Mouse (Mus musculus) heart, embryonic 12.5 days (tissue): ENCODE measurements around the gene Tgoln1. TPM values are rescaled to one million over a fixed set of nuclear protein-coding genes. Genes with fewer than 3 reads are reported as not detected.

Source experiments
- ATAC-seq: fragments of 200-750 bp; cut with Nextera tagmentation; 2 replicates; pipeline ENCODE4 v1.8.0; 2017; ENCODE audit warnings: moderate TSS enrichment, moderate library complexity; ENCODE audit not compliant: insufficient number of reproducible peaks, low FRiP score
- H3K27ac ChIP-seq: fragments of 300-500 bp; sonication (generic); 2 replicates; pipeline ENCODE4 v1.5.1; 2016; ENCODE audit warnings: mild to moderate bottlenecking, moderate library complexity; ENCODE audit not compliant: poor library complexity, severe bottlenecking
- H3K27me3 ChIP-seq: fragments of 300-500 bp; sonication (generic); replicated peaks from 2 replicates; pipeline ENCODE4 v1.6.1; 2016; ENCODE audit warnings: mild to moderate bottlenecking, moderate library complexity
- H3K36me3 ChIP-seq: fragments of 300-500 bp; sonication (generic); 2 replicates; pipeline ENCODE4 v1.6.1; 2016; ENCODE audit warnings: mild to moderate bottlenecking, moderate library complexity
- H3K4me1 ChIP-seq: fragments of 300-500 bp; sonication (generic); replicated peaks from 2 replicates; pipeline ENCODE4 v1.6.1; 2016; ENCODE audit warnings: mild to moderate bottlenecking
- H3K4me2 ChIP-seq: fragments of 300-500 bp; sonication (generic); 2 replicates; pipeline ENCODE4 v1.6.1; 2016; ENCODE audit warnings: mild to moderate bottlenecking, moderate library complexity
- H3K4me3 ChIP-seq: fragments of 300-500 bp; sonication (generic); 2 replicates; pipeline ENCODE4 v1.5.1; 2016; ENCODE audit warnings: mild to moderate bottlenecking
- H3K9ac ChIP-seq: fragments of 300-500 bp; sonication (generic); 2 replicates; pipeline ENCODE4 v1.6.1; 2016; ENCODE audit warnings: mild to moderate bottlenecking, moderate library complexity
- H3K9me3 ChIP-seq: fragments of 300-500 bp; sonication (generic); replicated peaks from 2 replicates; pipeline ENCODE4 v1.6.1; 2016; ENCODE audit warnings: mild to moderate bottlenecking, moderate library complexity
- WGBS: fragments of 180-500 bp; shearing (Covaris S2); methylation state at CpG from one replicate; pipeline ENCODE4 v1.1.7; 2016; 5-methylcytosine and 5-hydroxymethylcytosine counted together
- polyA plus RNA-seq: library from polyadenylated mRNA; unstranded; fragments of >200 nt; fragmentation: Nextera tagmentation; extraction: Ambion mirVana; gene quantifications from 2 replicates; pipeline ENCODE4 v1.2.1, GENCODE M21; 2016

Tgoln1 gene
- polyA plus RNA-seq, 1 experiment from 2014 or later: 27.9 TPM

DNA sequence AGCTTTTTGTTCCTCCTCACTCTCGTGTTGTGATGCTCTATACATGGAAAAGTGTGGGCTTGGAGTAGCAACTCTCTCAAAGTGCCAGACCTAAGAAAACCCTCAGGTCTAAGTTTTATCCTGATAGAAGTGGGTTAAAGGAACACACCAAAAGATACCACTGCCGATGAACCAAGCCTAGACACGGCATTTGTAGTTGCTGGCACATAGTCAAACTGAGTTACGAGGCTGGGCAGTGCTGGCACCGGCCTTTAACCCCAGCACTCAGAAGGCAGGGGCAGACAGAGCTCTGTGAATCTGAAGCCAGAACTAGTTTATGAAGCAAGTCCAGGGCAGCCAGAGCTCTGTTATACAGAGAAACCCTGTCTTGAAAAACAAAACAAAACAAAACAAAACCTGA lies 9.1 kb downstream of the Tgoln1 start:
- H3K4me1 ChIP-seq: peaks cover 10% of the 10 kb centered on the region; the same call in 1 of the 2 replicates
- no peak overlapping the region for H3K4me3 ChIP-seq
- WGBS: 84% methylated on average over 5 of the region's 5 CpGs
- H3K36me3 ChIP-seq: peaks cover 70% of the 10 kb centered on the region
- ATAC-seq: no peak
- no peaks in the 10 kb centered on the region for H3K9me3 ChIP-seq
- H3K4me2 ChIP-seq: no peak overlapping the region
- H3K27me3 ChIP-seq: no peaks in the 10 kb centered on the region
- no peak overlapping the region for H3K9ac ChIP-seq
- H3K27ac ChIP-seq: no peak overlapping the region

DNA sequence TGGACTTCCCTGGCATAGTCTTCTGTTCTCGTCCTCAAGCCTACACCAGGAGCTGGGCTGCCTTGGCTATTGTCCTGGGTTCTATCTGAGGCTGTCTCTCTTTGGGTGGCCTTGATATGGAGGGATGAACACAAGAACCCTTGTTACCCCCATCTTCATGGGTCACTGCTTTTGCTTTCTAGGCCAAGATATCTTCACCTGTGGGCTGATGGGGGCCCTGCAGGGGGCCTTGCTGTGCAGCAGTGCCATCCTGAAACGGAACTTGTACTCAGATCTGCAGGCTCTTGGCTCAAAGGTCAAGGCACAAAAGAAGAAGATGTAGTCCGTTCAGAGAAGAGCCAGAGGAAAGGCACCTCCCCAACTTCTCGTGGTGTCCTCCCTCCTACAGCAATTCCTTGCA lies 9.7 kb downstream of the Tgoln1 start:
- ATAC-seq: no peak

DNA sequence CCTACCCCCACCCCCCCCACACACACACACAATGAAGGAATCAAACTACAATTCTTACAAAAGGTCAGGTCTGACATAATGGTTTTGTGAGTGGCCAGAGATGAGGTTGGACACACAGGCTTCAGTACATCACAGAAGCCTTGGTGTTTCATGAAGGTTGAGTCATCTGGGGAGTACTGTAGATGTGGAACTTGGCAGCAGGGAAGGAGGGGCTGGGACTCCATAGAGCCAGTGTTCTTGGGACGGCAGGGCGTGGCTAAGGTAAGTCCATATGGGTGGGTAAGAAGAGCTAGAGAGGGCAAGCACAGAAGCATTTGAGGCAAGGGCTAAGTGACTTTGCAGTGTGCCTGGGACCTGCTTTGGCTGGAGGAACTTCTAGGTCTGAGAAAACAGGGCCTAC lies 12.7 kb downstream of the Tgoln1 start:
- 84% methylated on average over 2 of the region's 2 CpGs for WGBS
- Histone ChIP-seq H3K4me3 (no peak overlapping the region), H3K4me1 (peaks cover 4% of the 10 kb centered on the region), H3K36me3 (peaks cover 43% of the 10 kb centered on the region), H3K9ac (no peak overlapping the region), H3K27ac (no peak overlapping the region), H3K9me3 (no peaks in the 10 kb centered on the region), H3K4me2 (no peak overlapping the region), H3K27me3 (no peaks in the 10 kb centered on the region)
- no peak for ATAC-seq

More for the DNA sequence above, 9.7 kb downstream of the Tgoln1 start:
- H3K27me3 ChIP-seq: no peaks in the 10 kb centered on the region
- no peak overlapping the region for H3K4me3 ChIP-seq
- H3K4me2 ChIP-seq: no peak overlapping the region
- no peak overlapping the region for H3K27ac ChIP-seq
- 88% methylated on average over 4 of the region's 4 CpGs for WGBS
- peaks cover 67% of the 10 kb centered on the region for H3K36me3 ChIP-seq
- no peaks in the 10 kb centered on the region for H3K9me3 ChIP-seq
- no peak overlapping the region for H3K9ac ChIP-seq
- peaks cover 10% of the 10 kb centered on the region; the same call in 1 of the 2 replicates for H3K4me1 ChIP-seq

DNA sequence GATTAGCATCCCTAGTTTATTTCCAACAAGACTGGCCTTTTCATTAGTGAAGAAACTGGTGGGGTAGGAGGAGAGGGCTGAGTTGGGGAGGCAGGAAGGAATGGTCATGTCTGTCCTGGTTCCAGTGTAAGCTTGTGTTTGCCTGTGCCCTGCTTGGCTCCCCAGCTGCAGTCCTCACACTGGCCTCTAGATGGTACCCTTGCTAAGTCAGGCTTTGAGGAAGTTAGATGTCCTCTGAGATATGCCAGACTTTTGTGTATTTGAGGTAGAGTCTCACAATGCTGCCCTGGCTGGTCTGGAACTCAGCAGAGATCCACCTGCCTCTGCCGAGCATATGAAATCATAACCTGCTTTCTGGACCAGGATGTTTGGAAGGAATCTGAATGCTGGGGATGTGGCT lies 15.1 kb downstream of the Tgoln1 start:
- no peaks in the 10 kb centered on the region for H3K9me3 ChIP-seq
- H3K4me2 ChIP-seq: no peak overlapping the region
- no peak overlapping the region for H3K9ac ChIP-seq
- no peak overlapping the region for H3K27ac ChIP-seq
- no peak for ATAC-seq
- no peaks in the 10 kb centered on the region for H3K27me3 ChIP-seq
- WGBS: 38% methylated on average over 1 of the region's 1 CpGs
- peaks cover 29% of the 10 kb centered on the region for H3K36me3 ChIP-seq
- no peak overlapping the region for H3K4me3 ChIP-seq
- peaks cover 20% of the 10 kb centered on the region for H3K4me1 ChIP-seq

DNA sequence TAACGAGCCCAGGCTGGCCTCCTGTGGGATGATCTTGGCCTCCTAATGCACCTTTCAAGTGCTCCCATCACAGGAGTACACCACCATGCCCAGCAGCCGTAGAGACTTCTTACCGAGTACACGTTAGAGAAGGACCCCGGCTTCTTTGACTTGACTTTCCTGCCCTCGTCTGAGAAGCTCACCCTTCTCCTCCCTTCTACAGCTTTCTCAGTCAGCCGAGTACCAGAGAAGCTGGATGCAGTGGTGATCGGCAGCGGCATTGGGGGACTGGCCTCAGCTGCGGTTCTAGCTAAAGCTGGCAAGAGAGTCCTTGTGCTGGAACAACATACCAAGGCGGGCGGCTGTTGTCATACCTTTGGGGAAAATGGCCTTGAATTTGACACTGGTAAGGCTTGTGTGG lies 16.0 kb downstream of the Tgoln1 start:
- Histone ChIP-seq H3K9me3 (no peaks in the 10 kb centered on the region), H3K27me3 (no peaks in the 10 kb centered on the region), H3K36me3 (peaks cover 19% of the 10 kb centered on the region), H3K4me2 (no peak overlapping the region), H3K9ac (no peak overlapping the region), H3K4me3 (no peak overlapping the region), H3K4me1 (peaks cover 20% of the 10 kb centered on the region), H3K27ac (no peak overlapping the region)
- no peak for ATAC-seq
- 82% methylated on average over 12 of the region's 12 CpGs for WGBS

DNA sequence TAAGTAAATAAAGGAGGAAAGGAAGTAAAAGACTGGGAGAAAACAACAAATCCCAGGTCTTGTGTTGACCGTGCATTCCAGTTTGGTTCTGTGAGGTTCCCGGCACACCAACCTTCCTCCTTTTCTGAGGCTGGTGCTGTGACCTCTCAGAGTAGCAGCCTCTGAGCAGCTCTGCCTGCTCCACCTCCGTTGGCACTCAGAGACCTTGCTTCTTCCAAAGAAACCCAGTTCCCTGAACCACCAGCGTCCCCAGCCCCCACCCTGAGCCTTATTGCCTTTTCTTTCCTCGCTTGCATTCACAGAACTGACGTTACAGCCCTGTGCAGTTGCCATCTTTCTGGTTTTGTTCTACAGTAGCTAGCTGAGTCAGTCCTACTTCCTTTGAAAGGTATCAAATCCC lies 16.6 kb downstream of the Tgoln1 start:
- H3K9me3 ChIP-seq: no peaks in the 10 kb centered on the region
- H3K36me3 ChIP-seq: peaks cover 13% of the 10 kb centered on the region
- peaks cover 20% of the 10 kb centered on the region for H3K4me1 ChIP-seq
- ATAC-seq: no peak
- no peaks in the 10 kb centered on the region for H3K27me3 ChIP-seq
- no peak overlapping the region for H3K4me3 ChIP-seq
- no peak overlapping the region for H3K9ac ChIP-seq
- WGBS: 79% methylated on average over 6 of the region's 6 CpGs
- no peak overlapping the region for H3K4me2 ChIP-seq
- H3K27ac ChIP-seq: no peak overlapping the region

DNA sequence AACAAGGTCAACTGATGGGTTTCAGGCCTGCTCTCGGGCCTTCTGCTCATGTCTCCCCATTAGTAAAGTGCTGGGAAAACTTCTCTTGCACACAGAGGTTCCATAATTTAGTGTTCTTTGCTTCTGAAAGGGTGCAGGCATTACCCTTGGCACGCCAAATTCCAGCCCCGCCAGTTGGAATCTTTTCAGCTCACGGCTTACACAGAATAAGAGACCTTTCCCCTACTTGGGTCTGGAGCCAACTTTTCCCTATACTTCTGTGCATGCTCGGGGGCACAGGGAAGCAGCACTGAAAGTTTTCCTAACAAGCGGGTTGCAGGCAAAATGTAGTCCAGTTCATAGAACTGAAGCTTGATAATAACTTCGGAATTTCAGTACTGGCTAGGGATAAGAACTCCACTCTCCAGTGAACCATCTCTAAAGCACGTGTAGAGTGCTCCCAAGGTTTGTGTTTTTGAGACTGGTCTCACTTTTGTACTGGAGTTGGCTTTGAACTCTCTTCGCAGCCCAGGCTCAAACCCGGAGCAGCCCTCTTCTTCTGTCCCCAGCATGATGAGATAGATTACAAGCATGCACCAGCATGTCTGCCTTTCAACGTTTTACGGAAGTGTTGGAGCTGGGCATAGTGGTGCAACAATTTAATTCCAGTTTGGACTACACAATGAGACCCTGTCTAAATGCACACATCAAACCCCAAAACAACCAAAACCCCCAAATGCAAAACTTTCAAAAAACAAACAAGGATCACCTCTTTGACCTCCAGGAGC lies 17.8 kb downstream of the Tgoln1 start:
- ATAC-seq: 0 out of 2 replicates have a peak, but pooled peaks have one; percentile 40
- peak overlapping the region; percentile 63 for H3K4me3 ChIP-seq
- H3K27me3 ChIP-seq: no peaks in the 10 kb centered on the region
- H3K4me2 ChIP-seq: peak overlapping the region; percentile 73
- H3K36me3 ChIP-seq: peaks cover 2% of the 10 kb centered on the region
- no peaks in the 10 kb centered on the region for H3K9me3 ChIP-seq
- 41% methylated on average over 12 of the region's 12 CpGs for WGBS
- H3K27ac ChIP-seq: peak overlapping the region; percentile 88
- peaks cover 20% of the 10 kb centered on the region for H3K4me1 ChIP-seq
- peak overlapping the region; percentile 72 for H3K9ac ChIP-seq

DNA sequence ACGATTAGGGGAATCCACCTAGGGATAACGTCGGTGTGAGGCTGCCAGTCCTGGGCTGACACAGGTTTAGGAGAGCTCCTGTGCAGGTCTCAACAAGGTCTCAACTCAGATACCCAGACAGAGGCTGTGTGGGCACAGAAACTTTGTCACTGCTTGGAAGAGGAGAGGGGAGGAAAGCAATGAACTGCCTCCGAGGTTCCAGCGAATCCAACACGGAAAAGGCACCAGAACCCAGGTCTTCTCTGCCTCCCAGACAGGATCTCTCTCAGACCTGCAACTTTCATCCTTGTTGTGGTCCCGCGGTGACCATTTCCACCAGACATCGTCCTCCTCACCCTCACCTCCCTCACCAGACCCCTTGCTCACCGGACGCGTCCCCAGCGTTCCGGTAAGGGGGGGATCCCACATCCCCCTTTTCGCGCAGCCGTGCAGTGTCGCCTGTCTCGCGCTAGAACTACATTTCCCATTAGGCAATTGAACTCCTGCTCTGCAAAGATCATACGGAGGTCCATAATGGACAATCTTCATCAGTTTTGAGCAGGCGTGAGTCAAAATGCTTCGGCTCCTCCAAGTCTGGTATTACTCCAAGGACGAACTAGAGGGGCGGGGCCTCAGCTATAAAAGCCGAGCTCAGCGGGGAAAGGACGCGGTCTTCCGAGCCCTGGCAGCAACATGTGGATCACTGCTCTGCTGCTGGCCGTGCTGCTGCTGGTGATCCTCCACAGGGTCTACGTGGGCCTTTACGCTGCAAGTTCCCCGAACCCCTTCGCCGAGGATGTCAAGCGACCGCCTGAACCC lies 18.6 kb downstream of the Tgoln1 start, which contains the start of the genes Elmod3 and Retsat:
Gene Elmod3, minus strand, starts transcription at position 458 of the 798 bp plus-strand sequence.
Gene Retsat, plus strand, starts transcription at position 520 of the 798 bp plus-strand sequence.
- H3K27ac ChIP-seq: peak within 1 kb of the TSS; percentile 88
- WGBS: under 1% methylated on average over 38 of the region's 38 CpGs
- peak; percentile 89 for ATAC-seq
- H3K36me3 ChIP-seq: no peaks in the 10 kb centered on the region
- peak within 1 kb of the TSS; percentile 72 for H3K9ac ChIP-seq
- no peaks in the 10 kb centered on the region for H3K9me3 ChIP-seq
- peak within 1 kb of the TSS; percentile 63 for H3K4me3 ChIP-seq
- peaks cover 20% of the 10 kb centered on the region for H3K4me1 ChIP-seq
- H3K4me2 ChIP-seq: peak within 1 kb of the TSS; percentile 73
- H3K27me3 ChIP-seq: no peaks in the 10 kb centered on the region

DNA sequence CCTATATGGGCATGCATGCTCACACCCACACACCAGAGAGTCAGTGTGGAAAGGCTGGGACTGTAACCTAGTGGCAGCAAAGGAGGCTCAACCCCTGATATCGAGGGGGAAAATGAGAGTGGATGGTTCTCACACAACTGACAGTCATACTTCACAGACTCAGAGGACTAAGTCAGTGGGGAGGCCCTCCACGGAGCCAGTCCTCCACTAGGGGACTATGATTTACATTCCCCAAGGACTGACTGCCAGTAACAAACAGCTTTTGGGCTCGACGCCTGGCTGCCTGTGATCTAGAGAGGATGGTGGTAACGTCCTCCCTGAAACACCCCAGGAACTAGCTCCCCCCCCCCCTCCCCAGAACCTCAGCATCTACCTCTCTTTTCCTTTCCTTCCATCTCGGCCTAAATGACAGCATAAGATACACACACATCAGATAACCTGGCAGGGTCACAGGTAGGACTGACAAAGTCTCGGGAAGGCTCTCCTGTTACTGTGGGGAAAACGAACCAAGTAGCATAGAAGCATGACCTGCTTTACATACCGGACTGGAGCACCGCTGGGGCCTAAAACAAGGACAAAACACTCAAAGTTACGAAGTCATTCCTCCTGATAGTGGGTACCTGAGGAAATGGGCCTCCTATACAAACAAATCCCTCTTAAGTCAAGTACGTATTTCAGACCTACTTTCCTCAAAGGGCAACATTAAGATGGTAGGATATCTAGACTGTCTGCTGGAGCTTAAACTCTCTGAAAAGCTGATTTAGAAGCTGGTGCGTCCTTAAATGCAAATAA lies 19.5 kb downstream of the Tgoln1 start:
- H3K4me1 ChIP-seq: peaks cover 20% of the 10 kb centered on the region
- no peaks in the 10 kb centered on the region for H3K27me3 ChIP-seq
- H3K9ac ChIP-seq: peak overlapping the region; percentile 70
- H3K9me3 ChIP-seq: no peaks in the 10 kb centered on the region
- H3K4me2 ChIP-seq: peak overlapping the region; percentile 73
- H3K36me3 ChIP-seq: no peaks in the 10 kb centered on the region
- no peak overlapping the region for H3K27ac ChIP-seq
- ATAC-seq: no peak
- H3K4me3 ChIP-seq: peak overlapping the region; percentile 63
- WGBS: 44% methylated on average over 13 of the region's 13 CpGs

DNA sequence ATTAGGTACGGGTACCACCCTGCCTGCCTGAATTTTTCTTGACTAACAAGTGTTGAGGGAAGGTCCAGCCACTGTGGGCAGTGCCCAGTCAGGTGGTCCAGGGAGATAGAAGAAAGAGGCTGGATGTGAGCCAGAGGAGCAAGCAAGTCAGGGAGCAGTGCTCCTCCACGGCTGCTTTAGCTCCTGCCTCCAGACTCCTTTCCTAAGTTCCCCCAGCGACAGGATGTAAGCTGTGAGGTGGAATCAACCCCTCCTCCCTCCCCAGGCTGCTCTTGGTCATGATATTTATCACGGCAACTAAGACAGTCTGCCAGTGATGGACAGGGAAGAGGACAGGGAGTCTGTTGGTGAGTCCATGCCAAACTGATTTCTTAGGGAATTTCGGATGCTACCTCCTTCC lies 22.9 kb downstream of the Tgoln1 start:
- H3K36me3 ChIP-seq: no peaks in the 10 kb centered on the region
- H3K27me3 ChIP-seq: no peaks in the 10 kb centered on the region
- no peak overlapping the region for H3K4me3 ChIP-seq
- no peaks in the 10 kb centered on the region for H3K9me3 ChIP-seq
- no peak overlapping the region for H3K27ac ChIP-seq
- WGBS: 42% methylated on average over 5 of the region's 5 CpGs
- H3K4me2 ChIP-seq: no peak overlapping the region
- H3K9ac ChIP-seq: no peak overlapping the region
- ATAC-seq: no peak
- peaks cover 14% of the 10 kb centered on the region for H3K4me1 ChIP-seq
